Mouse (Mus musculus) stomach, embryonic 15.5 days (tissue): Measurements from ENCODE around the gene Rasl2-9. TPM values are rescaled to one million over a fixed set of nuclear protein-coding genes. Genes with fewer than 3 reads are reported as not detected.
A peak's percentile ranks its signal among the peaks of the same experiment; 100 is the strongest.

Source experiments
- ATAC-seq: fragments of 200-750 bp; cut with Nextera tagmentation; 2 replicates; pipeline ENCODE4 v1.8.0; 2017; ENCODE audit warnings: low read depth, moderate number of reproducible peaks, moderate TSS enrichment; ENCODE audit not compliant: insufficient read depth, low FRiP score
- H3K27ac ChIP-seq: fragments of 300-500 bp; sonication (generic); 2 replicates; pipeline ENCODE4 v1.5.1; 2015; ENCODE audit warnings: mild to moderate bottlenecking, inconsistent platforms
- H3K27me3 ChIP-seq: fragments of 300-500 bp; sonication (generic); replicated peaks from 2 replicates; pipeline ENCODE4 v1.6.1; 2015; ENCODE audit warnings: inconsistent platforms
- H3K36me3 ChIP-seq: fragments of 300-500 bp; sonication (generic); 2 replicates; pipeline ENCODE4 v1.6.1; 2015; ENCODE audit warnings: inconsistent platforms
- H3K4me1 ChIP-seq: fragments of 300-500 bp; sonication (generic); 2 replicates; pipeline ENCODE4 v1.6.1; 2015; ENCODE audit warnings: inconsistent platforms
- H3K4me2 ChIP-seq: fragments of 300-500 bp; sonication (generic); 2 replicates; pipeline ENCODE4 v1.6.1; 2015; ENCODE audit warnings: mild to moderate bottlenecking, inconsistent platforms
- H3K4me3 ChIP-seq: fragments of 300-500 bp; sonication (generic); replicated peaks from 2 replicates; pipeline ENCODE4 v1.5.1; 2015; ENCODE audit warnings: inconsistent platforms
- H3K9ac ChIP-seq: fragments of 300-500 bp; sonication (generic); 2 replicates; pipeline ENCODE4 v1.6.1; 2015; ENCODE audit warnings: inconsistent platforms
- H3K9me3 ChIP-seq: fragments of 300-500 bp; sonication (generic); 2 replicates; pipeline ENCODE4 v1.6.1; 2016; ENCODE audit warnings: inconsistent platforms
- WGBS: fragments of 180-500 bp; shearing (Covaris S2); methylation state at CpG from one replicate; pipeline ENCODE4 v1.1.7; 2015; 5-methylcytosine and 5-hydroxymethylcytosine counted together
- polyA plus RNA-seq: library from polyadenylated mRNA; unstranded; fragments of >200 nt; fragmentation: Nextera tagmentation; extraction: Ambion mirVana; gene quantifications from 2 replicates; pipeline ENCODE4 v1.2.1, GENCODE M21; 2015

The Rasl2-9 gene
- polyA plus RNA-seq, 1 experiment from 2014 or later, result 0.55 TPM

- Histone ChIP-seq H3K36me3 (peaks cover 58% of the 10 kb centered on the region), H3K4me3 (no peak overlapping the region), H3K9me3 (no peaks in the 10 kb centered on the region), H3K4me1 (no peaks in the 10 kb centered on the region), H3K27me3 (no peaks in the 10 kb centered on the region), H3K27ac (no peak overlapping the region), H3K9ac (no peak overlapping the region), H3K4me2 (no peak overlapping the region)
- 73% methylated on average over 6 of the region's 6 CpGs for WGBS
- ATAC-seq, result no peak
These were observed 33.4 kb downstream of the Rasl2-9 start for GRCm38 (mm10) chr7:5092381-5092780.

DNA sequence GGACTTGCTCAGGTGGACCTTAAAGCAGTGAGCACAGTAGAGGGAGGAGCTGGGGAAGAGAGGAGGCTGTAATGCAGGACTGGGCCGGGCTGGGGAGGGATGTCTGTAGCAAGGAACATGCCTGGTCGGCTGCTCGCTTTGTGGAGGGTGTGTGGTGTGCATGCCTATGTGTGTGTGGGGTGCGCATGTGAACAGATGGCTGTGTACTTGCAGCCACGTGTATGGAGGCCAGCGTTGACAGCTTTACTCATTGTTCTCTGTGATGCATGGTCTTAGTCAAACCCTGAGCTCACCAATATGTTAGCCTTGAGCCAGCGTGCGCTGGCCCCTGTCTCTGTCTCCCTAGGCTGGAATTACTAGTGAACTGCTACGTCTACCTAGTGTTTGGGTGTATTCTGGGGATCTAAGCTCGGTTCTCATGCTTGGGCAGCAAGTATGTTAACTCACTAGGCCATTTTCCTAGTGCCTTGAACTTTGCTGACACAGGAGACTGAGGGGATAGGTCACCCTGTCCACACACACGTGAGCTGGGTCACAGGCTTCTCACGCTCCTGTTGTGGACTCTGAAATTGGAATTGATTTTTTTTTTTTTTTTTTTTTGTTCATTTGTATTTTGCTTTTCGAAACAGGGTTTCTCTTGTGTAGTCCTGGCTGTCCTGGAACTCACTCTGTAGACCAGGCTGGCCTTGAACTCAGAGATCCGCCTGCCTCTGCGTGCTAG lies 34.6 kb downstream of the Rasl2-9 start:
- Histone ChIP-seq H3K27ac (no peak overlapping the region), H3K27me3 (no peaks in the 10 kb centered on the region), H3K36me3 (peaks cover 49% of the 10 kb centered on the region), H3K4me1 (no peaks in the 10 kb centered on the region), H3K4me2 (no peak overlapping the region), H3K4me3 (no peak overlapping the region), H3K9me3 (no peaks in the 10 kb centered on the region), H3K9ac (no peak overlapping the region)
- WGBS, result 89% methylated on average over 15 of the region's 15 CpGs
- no peak for ATAC-seq

- ATAC-seq, result no peak
- WGBS, result 88% methylated on average over 15 of the region's 15 CpGs
- no peak overlapping the region for H3K4me2 ChIP-seq
These were observed 35.9 kb downstream of the Rasl2-9 start for GRCm38 (mm10) chr7:5089853-5090252.

GRCm38 (mm10) chr7:5087886-5088285 lies 37.9 kb downstream of the Rasl2-9 start:
- H3K9me3 ChIP-seq, result no peaks in the 10 kb centered on the region
- ATAC-seq, result no peak; the same call in 1 of the 2 replicates
- H3K27ac ChIP-seq, result no peak overlapping the region
- no peak overlapping the region for H3K4me2 ChIP-seq
- 83% methylated on average over 4 of the region's 4 CpGs for WGBS
- no peak overlapping the region for H3K9ac ChIP-seq
- H3K4me1 ChIP-seq, result no peaks in the 10 kb centered on the region
- peaks cover 43% of the 10 kb centered on the region for H3K36me3 ChIP-seq
- H3K4me3 ChIP-seq, result no peak overlapping the region
- no peaks in the 10 kb centered on the region for H3K27me3 ChIP-seq

More at GRCm38 (mm10) chr7:5089853-5090252, 35.9 kb downstream of the Rasl2-9 start:
- Histone ChIP-seq H3K27me3 (no peaks in the 10 kb centered on the region), H3K4me1 (no peaks in the 10 kb centered on the region), H3K9ac (no peak overlapping the region), H3K9me3 (no peaks in the 10 kb centered on the region), H3K36me3 (peaks cover 44% of the 10 kb centered on the region), H3K4me3 (no peak overlapping the region), H3K27ac (no peak overlapping the region)

DNA sequence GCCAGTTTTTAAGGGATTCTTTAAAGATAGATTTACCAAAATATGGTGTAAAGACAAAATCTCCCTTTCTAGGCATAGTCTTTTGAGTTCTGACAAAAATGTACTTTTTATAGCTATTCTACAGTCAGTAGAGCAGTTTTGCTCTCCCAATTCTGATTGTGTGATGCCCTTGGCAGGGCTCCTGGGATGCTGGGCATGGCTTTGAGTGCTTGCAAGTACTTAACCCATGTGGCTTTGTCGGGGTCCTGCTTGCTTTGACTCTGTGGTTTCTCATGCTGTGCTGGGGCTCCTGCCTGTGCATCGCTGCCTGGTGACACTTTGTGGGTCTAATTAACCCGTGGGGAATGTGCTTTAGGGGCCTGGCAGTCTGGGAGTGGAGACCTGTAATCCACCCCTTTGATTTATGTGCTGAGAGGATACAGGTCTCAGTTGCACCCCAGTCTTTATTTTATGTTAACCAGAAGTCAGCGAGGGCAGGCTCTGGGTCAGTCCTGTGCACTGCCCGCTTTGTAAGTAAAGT lies 38.8 kb downstream of the Rasl2-9 start:
- H3K27me3 ChIP-seq, result no peaks in the 10 kb centered on the region
- WGBS, result 71% methylated on average over 5 of the region's 5 CpGs
- H3K9ac ChIP-seq, result no peak overlapping the region
- H3K9me3 ChIP-seq, result no peaks in the 10 kb centered on the region
- no peak for ATAC-seq
- no peak overlapping the region for H3K4me3 ChIP-seq
- H3K36me3 ChIP-seq, result peaks cover 39% of the 10 kb centered on the region
- no peak overlapping the region for H3K27ac ChIP-seq
- peaks cover 2% of the 10 kb centered on the region for H3K4me1 ChIP-seq
- no peak overlapping the region for H3K4me2 ChIP-seq

DNA sequence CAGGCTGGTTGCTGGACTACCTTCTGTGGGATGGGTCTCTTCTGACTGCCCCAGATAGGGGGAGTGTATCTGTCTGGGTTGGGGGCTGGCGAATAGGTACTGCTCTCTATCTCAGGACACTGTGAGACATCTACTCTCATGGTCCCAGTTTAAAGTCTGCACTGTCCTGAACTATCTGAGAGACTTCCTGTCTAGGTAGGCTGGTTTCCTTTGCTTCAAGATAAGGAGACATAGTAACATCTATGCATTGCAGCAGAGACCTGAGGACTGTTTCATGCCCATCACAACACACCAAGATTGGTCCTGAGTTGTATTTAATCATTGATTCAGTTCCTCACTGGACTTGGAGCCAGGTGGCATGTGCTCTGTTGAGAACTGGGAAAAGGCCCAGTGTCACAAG lies 40.2 kb downstream of the Rasl2-9 start:
- Histone ChIP-seq H3K4me2 (no peak overlapping the region), H3K36me3 (peaks cover 27% of the 10 kb centered on the region), H3K4me1 (peaks cover 12% of the 10 kb centered on the region), H3K27ac (no peak overlapping the region), H3K27me3 (no peaks in the 10 kb centered on the region), H3K9me3 (no peaks in the 10 kb centered on the region), H3K9ac (no peak overlapping the region), H3K4me3 (no peak overlapping the region)
- 100% methylated on average over 1 of the region's 1 CpGs for WGBS
- ATAC-seq, result no peak

DNA sequence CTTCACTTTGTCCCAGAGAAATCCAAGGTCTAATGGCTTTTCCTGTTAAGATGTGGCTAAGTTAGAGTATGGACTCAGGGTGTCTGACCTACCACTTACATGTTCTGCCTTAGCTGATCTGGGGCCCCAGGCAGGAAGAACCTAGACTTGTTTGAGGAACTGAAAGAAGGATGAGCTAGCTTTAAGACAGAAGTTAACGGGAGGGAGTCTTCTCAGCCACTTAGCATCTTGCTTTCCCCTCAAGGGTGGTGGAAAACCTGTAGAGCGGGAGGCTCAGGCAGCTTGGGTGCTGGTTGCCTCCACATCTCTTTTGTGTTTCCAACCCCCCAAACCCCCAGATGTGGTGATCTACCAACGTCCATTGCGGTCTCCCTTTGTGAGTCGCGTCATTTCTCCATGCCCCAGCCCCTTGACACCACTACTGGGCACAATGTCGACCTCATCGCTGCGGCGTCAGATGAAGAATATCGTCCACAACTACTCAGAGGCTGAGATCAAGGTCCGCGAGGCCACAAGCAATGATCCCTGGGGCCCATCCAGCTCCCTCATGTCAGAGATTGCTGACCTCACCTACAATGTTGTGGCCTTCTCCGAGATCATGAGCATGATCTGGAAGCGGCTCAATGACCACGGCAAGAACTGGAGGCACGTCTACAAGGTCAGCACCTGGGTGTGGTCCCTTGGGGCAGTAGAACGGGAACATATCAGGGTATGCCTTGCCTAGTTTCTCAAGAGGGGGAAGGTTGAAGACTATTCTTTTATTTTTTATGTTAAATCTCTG lies 42.2 kb downstream of the Rasl2-9 start:
- Histone ChIP-seq H3K4me3 (no peak overlapping the region), H3K36me3 (peaks cover 23% of the 10 kb centered on the region), H3K4me1 (peaks cover 12% of the 10 kb centered on the region), H3K9ac (no peak overlapping the region), H3K27me3 (no peaks in the 10 kb centered on the region), H3K9me3 (no peaks in the 10 kb centered on the region), H3K4me2 (no peak overlapping the region), H3K27ac (0 out of 2 replicates have a peak overlapping the region, but pooled peaks have one; percentile 21)
- ATAC-seq, result no peak
- 84% methylated on average over 18 of the region's 18 CpGs for WGBS

- H3K4me3 ChIP-seq, result no peak overlapping the region; the same call in 1 of the 2 replicates
- whole genome bisulfite sequencing, result 83% methylated on average over 2 of the region's 2 CpGs
- H3K27me3 ChIP-seq, result no peaks in the 10 kb centered on the region
- peaks cover 12% of the 10 kb centered on the region for H3K4me1 ChIP-seq
- H3K27ac ChIP-seq, result no peak overlapping the region
- no peak for ATAC-seq
- peak overlapping the region; percentile 78 for H3K4me2 ChIP-seq
- H3K9me3 ChIP-seq, result no peaks in the 10 kb centered on the region
- H3K36me3 ChIP-seq, result peaks cover 34% of the 10 kb centered on the region
- no peak overlapping the region for H3K9ac ChIP-seq
These were observed 43.8 kb downstream of the Rasl2-9 start for GRCm38 (mm10) chr7:5081939-5082338.

GRCm38 (mm10) chr7:5081241-5081640 lies 44.5 kb downstream of the Rasl2-9 start:
- peak overlapping the region; percentile 95; the same call in 1 of the 2 replicates for H3K27ac ChIP-seq
- peaks cover 41% of the 10 kb centered on the region for H3K36me3 ChIP-seq
- 56% methylated on average over 6 of the region's 6 CpGs for WGBS

DNA sequence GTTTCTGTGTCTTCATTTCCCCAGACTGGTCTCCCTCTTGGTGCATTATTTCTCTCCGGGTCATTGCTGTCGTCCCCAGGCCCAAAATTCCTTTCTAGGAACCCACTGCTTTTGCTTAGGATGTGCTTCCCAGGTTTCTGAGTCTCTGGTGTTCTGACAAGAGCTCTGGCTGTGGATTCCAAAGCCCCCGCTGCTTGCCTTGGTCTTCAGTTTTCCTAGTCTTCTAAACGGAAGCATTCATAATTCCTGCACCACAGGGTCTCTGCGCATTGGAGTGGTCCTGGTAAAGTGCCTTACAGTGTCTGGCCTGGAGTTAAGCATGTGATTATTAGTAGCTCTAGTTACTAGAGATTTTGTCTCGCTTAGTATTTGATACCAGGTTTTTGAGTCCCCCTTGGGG lies 44.9 kb downstream of the Rasl2-9 start:
- Histone ChIP-seq H3K9me3 (no peaks in the 10 kb centered on the region), H3K27me3 (no peaks in the 10 kb centered on the region), H3K4me2 (peak overlapping the region; percentile 78), H3K4me1 (peaks cover 12% of the 10 kb centered on the region), H3K36me3 (peaks cover 44% of the 10 kb centered on the region), H3K9ac (peak overlapping the region; percentile 87), H3K27ac (peak overlapping the region; percentile 95), H3K4me3 (peak overlapping the region; percentile 86)
- ATAC-seq, result no peak
- 13% methylated on average over 6 of the region's 6 CpGs for WGBS

More at GRCm38 (mm10) chr7:5081241-5081640, 44.5 kb downstream of the Rasl2-9 start:
- H3K4me1 ChIP-seq, result peaks cover 12% of the 10 kb centered on the region
- H3K9ac ChIP-seq, result peak overlapping the region; percentile 87; the same call in 1 of the 2 replicates
- no peaks in the 10 kb centered on the region for H3K27me3 ChIP-seq
- 0 out of 2 replicates have a peak, but pooled peaks have one; percentile 30 for ATAC-seq
- H3K4me3 ChIP-seq, result peak overlapping the region; percentile 86
- peak overlapping the region; percentile 78 for H3K4me2 ChIP-seq
- no peaks in the 10 kb centered on the region for H3K9me3 ChIP-seq

GRCm38 (mm10) chr7:5080010-5080751 lies 45.6 kb downstream of the Rasl2-9 start, which contains the start of gene Epn1:
Epn1 (plus strand) TSS chr7:5080235.
- Histone ChIP-seq H3K27me3 (no peaks in the 10 kb centered on the region), H3K4me1 (peaks cover 12% of the 10 kb centered on the region), H3K27ac (peak within 1 kb of the TSS; percentile 95), H3K36me3 (peaks cover 40% of the 10 kb centered on the region), H3K9ac (peak within 1 kb of the TSS; percentile 87), H3K9me3 (no peaks in the 10 kb centered on the region), H3K4me2 (peak within 1 kb of the TSS; percentile 78), H3K4me3 (peak within 1 kb of the TSS; percentile 86)
- peak; percentile 96 for ATAC-seq
- WGBS, result 1% methylated on average over 74 of the region's 81 CpGs
